Mouse (Mus musculus) fat pad, adult 2 months (tissue): ENCODE results near the gene Axin1.

Experiments used
- DNase-seq: peaks from one replicate; pipeline ENCODE4 v3.0.0-alpha.2; 2011; ENCODE audit warnings: low read depth, low spot score; ENCODE audit errors: extremely low read depth

Axin1 gene

GRCm38 (mm10) chr17:26237667-26238066 is 99.2 kb downstream of the Axin1 start:
- no peak for DNase-seq

GRCm38 (mm10) chr17:26239551-26239950 is 101.1 kb downstream of the Axin1 start:
- DNase-seq: no peak

GRCm38 (mm10) chr17:26240120-26240790 is 101.8 kb downstream of the Axin1 start:
- no peak for DNase-seq

- DNase-seq: no peak
These were observed 102.5 kb downstream of the Axin1 start for GRCm38 (mm10) chr17:26240990-26241389.

GRCm38 (mm10) chr17:26243471-26244100 is 105.1 kb downstream of the Axin1 start:
- DNase-seq: no peak

- DNase-seq: no peak
These were observed 105.8 kb downstream of the Axin1 start, which contains the start of gene Fam234a for GRCm38 (mm10) chr17:26244101-26244841. Fam234a (minus strand) TSS chr17:26244242.
